Mouse (Mus musculus) embryo, embryonic 11 days (tissue): ENCODE data around the gene Wipf3.

Experiments
- DNase-seq: peaks from one replicate; pipeline ENCODE4 v3.0.0-alpha.2; 2015

The Wipf3 gene

GRCm38 (mm10) chr6:54432806-54433545, 3.6 kb downstream of the Wipf3 start:
- no peak for DNase-seq

DNA sequence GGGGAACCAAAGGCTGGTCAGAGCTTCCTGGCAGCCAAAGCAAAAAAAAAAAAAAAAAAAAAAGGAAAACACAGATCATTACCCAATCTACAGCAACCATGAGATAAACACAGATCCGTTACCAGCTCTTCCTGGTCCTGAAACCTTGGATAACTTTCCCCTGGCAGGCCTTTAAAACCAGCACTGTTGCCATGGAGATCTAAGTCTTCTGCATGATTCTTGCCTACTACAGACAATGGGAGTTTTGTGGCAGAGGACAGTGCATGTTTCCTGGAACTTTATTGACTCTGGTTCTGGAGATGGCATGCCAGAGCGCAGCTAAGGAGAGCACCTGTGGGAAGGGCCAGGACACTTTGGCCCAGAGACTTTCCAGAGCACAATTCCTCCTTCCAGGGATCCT, 4.8 kb downstream of the Wipf3 start:
- no peak for DNase-seq

DNA sequence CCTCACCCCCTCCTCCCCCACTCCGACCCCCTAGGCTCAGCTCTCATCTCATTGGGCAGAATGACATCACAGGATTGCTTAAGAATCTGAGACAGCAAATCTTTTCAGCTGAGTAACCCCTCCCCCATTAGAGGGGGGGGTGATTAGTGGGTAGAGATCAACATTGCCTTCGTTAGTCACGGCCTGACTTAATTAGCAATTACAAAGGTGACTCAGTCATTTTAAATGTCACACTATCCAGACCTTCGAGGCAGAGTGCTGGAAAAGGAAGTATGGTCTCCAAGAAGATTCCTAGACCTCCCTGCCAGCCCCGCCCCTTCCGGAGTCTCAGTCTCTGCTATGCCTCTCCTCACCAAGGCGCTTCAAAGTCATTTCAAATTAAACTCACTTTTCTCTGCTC, 6.3 kb downstream of the Wipf3 start:
- no peak for DNase-seq

DNA sequence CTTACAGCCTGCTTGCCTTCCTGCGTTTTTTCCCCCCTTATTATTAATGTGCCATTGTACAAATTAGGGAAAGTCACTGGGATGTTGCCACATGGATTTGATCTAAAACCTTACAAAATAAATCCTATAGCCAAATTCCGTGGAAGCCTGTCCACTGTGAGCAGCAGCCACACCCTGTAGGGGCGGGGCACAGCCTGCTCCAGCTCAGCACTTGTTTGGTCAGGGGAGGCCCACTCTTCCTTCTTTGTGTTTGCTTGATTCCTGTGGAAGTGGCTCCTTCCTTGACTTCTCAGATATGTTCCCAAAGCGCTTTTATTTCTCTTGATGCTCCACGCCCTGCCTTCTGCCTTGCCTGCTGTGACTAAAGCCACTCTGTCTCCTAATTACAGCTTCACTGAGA, 6.9 kb downstream of the Wipf3 start:
- no peak for DNase-seq

DNA sequence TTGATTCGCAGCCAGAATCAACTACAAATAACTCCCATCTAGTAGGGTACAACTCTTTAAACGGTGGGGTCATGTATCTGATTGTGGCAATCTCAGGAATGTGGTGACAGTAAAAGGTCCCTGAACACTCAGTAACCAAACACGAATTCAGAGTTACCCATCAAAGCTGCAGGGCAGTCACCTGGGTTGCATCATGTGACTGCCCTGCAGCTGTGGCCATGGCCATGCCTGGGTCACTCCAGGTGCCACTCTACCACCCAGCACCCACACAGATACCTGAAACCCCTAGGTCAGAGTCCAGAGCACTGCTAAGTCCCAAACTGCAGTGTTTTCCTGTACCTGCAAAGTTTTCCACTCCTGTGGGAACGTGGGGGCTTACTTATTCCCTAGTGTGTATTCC, 9.1 kb downstream of the Wipf3 start:
- DNase-seq = no peak

- no peak for DNase-seq
Measured at GRCm38 (mm10) chr6:54440658-54441057, 11.3 kb downstream of the Wipf3 start.

DNA sequence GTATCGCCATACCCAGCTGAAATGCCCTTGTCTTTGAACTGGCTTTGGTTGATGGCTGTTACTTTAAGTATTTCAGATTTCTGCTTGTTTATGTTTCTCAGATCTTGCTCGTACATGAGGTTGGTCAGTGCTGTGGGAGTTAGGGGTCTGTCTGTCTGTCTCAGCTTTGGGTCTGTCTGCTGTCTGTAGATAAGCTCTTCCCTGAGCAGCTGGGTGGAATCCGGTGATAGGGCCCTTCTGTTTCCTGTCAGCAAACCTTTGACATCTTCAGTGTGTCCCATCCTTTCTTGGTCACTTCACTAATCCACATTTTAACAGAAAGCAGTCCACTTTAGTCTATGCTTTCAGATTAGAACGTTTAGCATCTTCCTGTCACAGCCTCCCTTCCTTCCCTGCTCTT, 14.3 kb downstream of the Wipf3 start:
- no peak for DNase-seq

GRCm38 (mm10) chr6:54444086-54444485, 14.7 kb downstream of the Wipf3 start:
- no peak for DNase-seq

DNA sequence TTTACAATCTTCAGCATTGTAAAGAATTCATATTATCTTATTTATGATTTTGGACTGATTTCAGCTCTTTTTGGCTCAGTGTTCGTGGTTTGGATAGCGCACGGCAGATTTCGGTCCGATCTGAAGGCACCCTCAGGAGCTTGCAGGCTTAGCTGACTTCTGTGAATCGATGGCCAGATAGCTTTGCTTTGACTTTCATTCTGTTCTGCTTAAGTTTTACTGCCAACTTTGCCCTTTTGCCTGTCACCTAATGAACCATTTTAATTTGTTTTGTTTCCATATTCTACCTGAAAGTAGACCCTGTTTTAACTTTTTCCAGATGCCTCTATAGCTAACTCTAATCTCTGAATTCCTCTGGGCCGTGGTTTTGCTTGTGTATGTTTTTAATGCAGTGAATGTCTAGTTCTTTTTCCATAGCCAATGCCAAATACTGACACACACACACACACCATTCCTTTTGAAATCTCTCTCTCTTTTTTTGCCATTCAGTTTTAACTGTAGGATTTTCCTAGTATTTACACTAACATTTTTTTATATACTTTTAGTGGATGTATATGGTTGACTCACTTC, 15.9 kb downstream of the Wipf3 start:
- no peak for DNase-seq

- DNase-seq = no peak
Measured at GRCm38 (mm10) chr6:54447353-54447752, 17.9 kb downstream of the Wipf3 start.

DNA sequence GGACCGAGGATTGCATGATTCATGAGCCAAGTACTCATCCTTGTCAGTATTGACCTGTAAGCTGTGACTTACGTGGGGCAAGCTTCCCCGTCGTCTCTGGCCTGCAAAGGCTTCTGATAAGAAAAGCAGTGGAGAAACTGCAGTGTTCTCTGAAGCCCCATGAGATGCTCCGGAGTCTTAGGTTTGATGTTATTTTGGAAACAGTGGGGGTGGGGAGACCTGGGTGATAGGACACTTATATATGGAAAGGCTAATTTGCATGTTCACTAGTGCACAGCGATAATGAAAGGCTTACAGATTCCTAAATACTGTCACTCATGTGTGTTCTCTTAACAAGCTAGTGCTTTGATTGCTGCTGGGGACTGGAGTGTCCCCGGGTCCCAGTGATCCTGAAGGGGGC, 30.3 kb downstream of the Wipf3 start:
- no peak for DNase-seq

- DNase-seq = no peak
Measured at GRCm38 (mm10) chr6:54460172-54460914, 30.9 kb downstream of the Wipf3 start.

DNA sequence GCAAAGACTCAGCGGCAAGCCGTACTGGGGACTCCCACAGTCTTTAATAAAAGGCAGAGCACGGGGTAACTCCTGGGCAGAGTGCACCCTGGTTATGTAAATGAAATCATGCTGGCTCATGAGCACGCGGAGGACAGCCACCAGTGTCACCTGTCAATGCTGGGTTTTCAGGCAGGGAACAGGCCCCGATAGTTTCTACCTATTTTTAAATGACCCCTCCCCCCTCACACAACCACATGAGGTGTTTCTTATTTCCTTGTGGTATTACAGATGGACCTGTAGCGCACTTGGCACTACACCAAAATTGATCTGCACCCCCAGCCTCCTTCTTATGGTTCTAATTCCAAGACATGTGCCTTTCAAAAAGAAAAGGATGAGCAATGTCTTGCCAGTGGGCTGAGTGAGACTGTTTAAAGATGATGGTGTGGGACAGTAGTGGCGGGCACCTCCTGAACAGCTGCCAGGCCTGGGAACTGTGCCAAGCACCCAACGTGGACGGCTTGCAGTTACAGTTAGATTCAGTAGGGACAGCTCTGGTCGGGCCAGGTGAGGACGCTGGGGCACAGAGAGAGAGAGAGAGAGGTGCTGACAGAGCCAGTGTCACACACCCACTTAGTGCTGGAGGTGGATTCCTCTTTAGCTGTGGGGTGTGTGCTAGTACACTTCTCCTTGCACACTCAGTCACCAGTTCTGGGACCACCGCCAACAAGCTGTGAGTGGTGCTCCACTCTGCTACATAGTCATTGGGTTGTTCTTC, 31.7 kb downstream of the Wipf3 start:
- DNase-seq = no peak

DNA sequence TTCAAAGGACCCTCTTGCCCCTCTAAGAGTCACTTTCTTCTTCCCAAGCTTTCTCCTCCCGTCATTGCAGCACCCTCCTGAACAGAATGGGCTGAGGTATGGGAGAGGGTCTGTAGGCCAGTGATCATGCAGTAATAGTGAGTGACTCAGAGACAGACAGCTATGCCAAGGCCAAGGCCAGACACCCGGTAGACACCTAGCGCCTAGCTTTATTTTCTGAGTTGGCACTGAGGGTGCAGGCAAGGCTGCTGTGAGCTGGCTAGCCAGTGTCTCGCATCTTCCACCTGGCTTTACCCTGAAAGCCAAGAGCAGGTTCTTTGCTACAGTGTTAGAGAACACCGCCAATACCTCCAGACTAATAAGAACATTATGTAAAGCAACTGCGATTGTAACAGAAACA, 33.4 kb downstream of the Wipf3 start:
- DNase-seq = no peak

DNA sequence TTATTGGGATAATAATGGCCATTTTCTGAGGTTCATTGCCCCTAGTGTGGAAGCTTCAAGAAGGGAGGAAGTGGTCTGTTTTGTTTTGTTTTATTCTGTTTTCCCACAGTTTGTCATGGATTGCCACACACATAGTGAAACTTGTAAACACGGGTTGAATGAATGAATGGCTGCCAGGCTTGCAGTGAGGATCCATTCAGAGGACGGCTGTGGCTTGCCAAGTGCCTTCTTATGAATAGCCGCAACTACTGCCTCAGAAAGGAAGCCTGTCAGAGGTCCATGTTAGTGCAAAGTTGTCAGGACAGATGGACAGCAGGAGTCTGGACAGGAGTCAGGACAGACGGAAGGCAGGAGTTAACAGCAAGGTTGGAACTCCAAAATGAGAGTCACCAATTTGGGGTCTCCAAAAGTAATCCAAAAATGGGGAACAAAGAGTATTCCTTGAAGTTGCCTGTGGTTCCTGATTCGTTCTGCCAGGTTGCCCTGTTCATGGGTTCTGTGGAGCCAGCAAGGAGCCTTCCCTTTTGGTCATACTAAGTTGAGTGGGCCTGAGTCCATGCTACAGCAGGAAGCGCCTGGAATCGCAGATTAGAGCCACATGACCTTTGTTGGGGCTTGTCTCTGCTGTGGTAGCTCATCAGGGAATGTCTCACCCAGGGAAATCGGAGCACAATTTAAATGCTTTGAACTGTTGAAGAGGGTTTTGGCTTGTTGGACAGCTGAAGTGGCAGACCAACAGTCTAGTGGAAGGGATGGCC, 34.5 kb downstream of the Wipf3 start:
- DNase-seq = no peak

DNA sequence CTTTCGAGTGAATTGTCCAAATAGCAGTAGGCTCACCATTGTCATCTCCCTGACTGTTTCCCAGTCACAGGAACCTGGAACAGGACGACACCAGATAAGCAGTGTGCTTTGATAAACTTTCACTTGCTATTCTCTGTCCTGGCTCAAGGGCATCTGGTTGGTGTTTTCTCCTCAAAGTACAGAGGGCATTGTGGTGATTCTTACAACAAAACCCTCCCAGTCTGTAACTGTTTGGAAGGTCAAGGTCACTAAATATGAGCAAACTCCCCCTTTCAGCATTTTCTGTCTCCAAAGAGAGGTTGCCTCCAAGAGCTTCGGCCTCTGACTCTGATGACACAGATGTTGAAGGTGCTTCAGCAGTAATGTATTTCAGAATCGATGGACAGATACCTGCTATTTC, 35.5 kb downstream of the Wipf3 start:
- DNase-seq = no peak

DNA sequence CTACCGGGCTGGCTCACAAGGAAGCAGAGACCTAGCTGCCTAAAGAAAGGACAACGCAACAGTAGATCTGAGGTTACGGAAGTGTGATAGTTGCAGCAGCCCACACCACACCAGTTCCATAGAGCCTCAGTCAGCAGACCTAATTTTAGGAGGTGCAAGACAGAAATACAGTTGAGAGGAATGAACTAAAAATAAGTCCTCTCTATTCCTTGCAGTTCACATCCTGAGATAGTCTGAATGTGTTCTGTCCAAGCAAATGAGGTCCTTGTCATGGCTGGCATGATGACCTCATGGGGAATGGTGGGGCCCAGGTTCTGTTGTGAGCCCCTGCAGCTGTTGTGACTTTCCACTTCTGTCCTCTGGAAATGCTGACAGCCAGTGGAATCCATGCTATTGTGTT, 38.0 kb downstream of the Wipf3 start:
- DNase-seq = no peak

DNA sequence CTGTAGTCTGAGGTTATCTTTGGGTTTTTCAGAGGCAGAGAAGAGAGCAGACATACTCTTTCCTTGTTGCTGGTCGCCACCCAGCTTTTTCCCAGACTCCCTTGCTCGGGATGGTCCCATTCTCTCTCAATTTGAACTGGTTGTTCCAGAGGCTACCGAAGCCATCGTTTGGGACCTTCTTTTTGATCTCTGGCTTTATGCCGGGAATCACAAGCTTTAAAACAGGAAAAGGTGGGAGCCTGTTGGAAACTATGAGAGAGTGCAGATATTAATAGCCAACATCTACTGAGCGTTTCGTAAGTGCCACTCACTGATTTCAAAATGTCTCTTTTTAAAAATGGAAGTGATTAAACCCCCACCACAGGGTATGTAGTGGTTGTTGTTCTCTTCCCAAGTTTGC, 42.5 kb downstream of the Wipf3 start:
- no peak for DNase-seq

- no peak for DNase-seq
Measured at GRCm38 (mm10) chr6:54472846-54473715, 43.7 kb downstream of the Wipf3 start.

GRCm38 (mm10) chr6:54475926-54476667, 46.7 kb downstream of the Wipf3 start:
- DNase-seq = no peak
